22 mouse cellular contexts compared by ENCODE assay signal in genomic region chr7:117571713-117572112, GRCm38 (mm10).
A peak's percentile ranks its signal among the peaks of the same experiment; 100 is the strongest.
DNase-seq lines count a peak whose midpoint lies in the region; ATAC-seq and TF ChIP-seq lines count a peak whose summit lies in the region.
"Had no signal": no experiment of that assay in that cellular context is flagged by ENCODE, and none has a peak within 500 bp of the region (broad histone marks: within the 10 kb centered on the region; RNA-seq: fewer than 3 reads in every experiment).

No protein-coding gene starts in this region.

- 70% methylated on average over 5 of the region's 5 CpGs for WGBS in forebrain, embryonic 12.5 days
- WGBS in forebrain, embryonic 13.5 days, result 46% methylated on average over 5 of the region's 5 CpGs
- 55% methylated on average over 5 of the region's 5 CpGs for WGBS in kidney, embryonic 16.5 days
- WGBS in forebrain, postnatal 0 days, result 25% methylated on average over 5 of the region's 5 CpGs

- no peaks in the 10 kb centered on the region for H3K36me3 ChIP-seq in forebrain, embryonic 12.5 days (replicated peaks)
- H3K36me3 ChIP-seq in forebrain, embryonic 13.5 days (ENCODE audit: poor library complexity, severe bottlenecking), result no peaks in the 10 kb centered on the region
- no peaks in the 10 kb centered on the region for H3K36me3 ChIP-seq in kidney, embryonic 16.5 days (ENCODE audit: insufficient read depth, low read length)
- no peaks in the 10 kb centered on the region for H3K36me3 ChIP-seq in forebrain, postnatal 0 days (ENCODE audit: insufficient read depth)
- H3K36me3 ChIP-seq: embryonic facial prominence, embryonic 13.5 days; heart, embryonic 15.5 days; hindbrain, embryonic 13.5 days; kidney, embryonic 15.5 days; liver, embryonic 12.5 days; midbrain, embryonic 12.5 days had no signal

- 0 out of 2 replicates have a peak overlapping the region, but pooled peaks have one; percentile 13 for H3K27ac ChIP-seq in forebrain, embryonic 12.5 days
- no peak overlapping the region for H3K27ac ChIP-seq in forebrain, embryonic 13.5 days
- no peak overlapping the region for H3K27ac ChIP-seq in kidney, embryonic 16.5 days (ENCODE audit: low read length)
- no peak overlapping the region; the same call in 1 of the 2 replicates for H3K27ac ChIP-seq in forebrain, postnatal 0 days (ENCODE audit: low read depth, low read length)
- H3K27ac ChIP-seq: embryonic facial prominence, embryonic 13.5 days; gastrocnemius, adult 2 months; heart, embryonic 15.5 days; hindbrain, embryonic 13.5 days; kidney, embryonic 15.5 days; liver, embryonic 12.5 days; midbrain, embryonic 12.5 days had no signal

- no peak for ATAC-seq in forebrain, embryonic 12.5 days (ENCODE audit: low FRiP score)
- ATAC-seq in forebrain, embryonic 13.5 days, result no peak; the same call in 1 of the 2 replicates
- no peak for ATAC-seq in kidney, embryonic 16.5 days (ENCODE audit: low FRiP score, low TSS enrichment)
- ATAC-seq in forebrain, postnatal 0 days, result peak; percentile 46
- ATAC-seq: liver, embryonic 12.5 days had no signal

- peaks cover 7% of the 10 kb centered on the region; the same call in 1 of the 2 replicates for H3K4me1 ChIP-seq in forebrain, embryonic 12.5 days
- peaks cover 46% of the 10 kb centered on the region for H3K4me1 ChIP-seq in forebrain, embryonic 13.5 days
- no peaks in the 10 kb centered on the region for H3K4me1 ChIP-seq in kidney, embryonic 16.5 days (ENCODE audit: insufficient read depth, low read length)
- H3K4me1 ChIP-seq in forebrain, postnatal 0 days (ENCODE audit: insufficient read depth), result peaks cover 9% of the 10 kb centered on the region; the same call in 1 of the 2 replicates
- H3K4me1 ChIP-seq: embryonic facial prominence, embryonic 13.5 days; hindbrain, embryonic 13.5 days; liver, embryonic 12.5 days had no signal

- TF ChIP-seq CTCF in forebrain, postnatal 0 days (IDR thresholded peaks at IDR 0.05; ENCODE audit: low read depth), result no peak

- no peak overlapping the region for H3K4me2 ChIP-seq in forebrain, embryonic 12.5 days
- H3K4me2 ChIP-seq in forebrain, embryonic 13.5 days, result no peak overlapping the region
- no peak overlapping the region for H3K4me2 ChIP-seq in kidney, embryonic 16.5 days (replicated peaks; ENCODE audit: low read depth, low read length)
- no peak overlapping the region for H3K4me2 ChIP-seq in forebrain, postnatal 0 days (ENCODE audit: low read depth)
- H3K4me2 ChIP-seq: embryonic facial prominence, embryonic 13.5 days; heart, embryonic 15.5 days; hindbrain, embryonic 13.5 days; kidney, embryonic 15.5 days; liver, embryonic 12.5 days; midbrain, embryonic 12.5 days had no signal

- no peaks in the 10 kb centered on the region for H3K27me3 ChIP-seq in forebrain, embryonic 12.5 days
- H3K27me3 ChIP-seq in forebrain, embryonic 13.5 days, result no peaks in the 10 kb centered on the region
- no peaks in the 10 kb centered on the region for H3K27me3 ChIP-seq in kidney, embryonic 16.5 days (ENCODE audit: insufficient read depth, low read length)
- no peaks in the 10 kb centered on the region for H3K27me3 ChIP-seq in forebrain, postnatal 0 days (ENCODE audit: insufficient read depth, low read length)
- H3K27me3 ChIP-seq: embryonic facial prominence, embryonic 13.5 days; heart, embryonic 15.5 days; hindbrain, embryonic 13.5 days; kidney, embryonic 15.5 days; liver, embryonic 12.5 days had no signal

- H3K9me3 ChIP-seq in forebrain, embryonic 12.5 days, result no peaks in the 10 kb centered on the region
- no peaks in the 10 kb centered on the region for H3K9me3 ChIP-seq in forebrain, embryonic 13.5 days (replicated peaks)
- H3K9me3 ChIP-seq in kidney, embryonic 16.5 days (ENCODE audit: low read length), result no peaks in the 10 kb centered on the region
- no peaks in the 10 kb centered on the region for H3K9me3 ChIP-seq in forebrain, postnatal 0 days (ENCODE audit: low read length)
- H3K9me3 ChIP-seq: embryonic facial prominence, embryonic 13.5 days; heart, embryonic 15.5 days; hindbrain, embryonic 13.5 days; kidney, embryonic 15.5 days; liver, embryonic 12.5 days; midbrain, embryonic 12.5 days had no signal

- H3K4me3 ChIP-seq in forebrain, embryonic 12.5 days (replicated peaks), result no peak overlapping the region
- H3K4me3 ChIP-seq in forebrain, embryonic 13.5 days, result no peak overlapping the region
- H3K4me3 ChIP-seq in kidney, embryonic 16.5 days (ENCODE audit: low read length), result no peak overlapping the region
- H3K4me3 ChIP-seq in forebrain, postnatal 0 days (ENCODE audit: low read depth, low read length), result no peak overlapping the region
- H3K4me3 ChIP-seq: embryonic facial prominence, embryonic 13.5 days; gastrocnemius, adult 2 months; heart, embryonic 15.5 days; hindbrain, embryonic 13.5 days; kidney, embryonic 15.5 days; liver, embryonic 12.5 days; midbrain, embryonic 12.5 days had no signal

- DNase-seq in kidney, adult 9 months, result peak; percentile 78
- peak; percentile 32 for DNase-seq in Muller cell, postnatal 12 days (ENCODE audit: inconsistent ontology term)
- peak; percentile 52 for DNase-seq in forebrain, postnatal 0 days
- no peak for DNase-seq in adrenal gland, postnatal 10 days
- no peak for DNase-seq in spleen, postnatal 36 days (ENCODE audit: low spot score in 2 of 2)
- DNase-seq: cerebellum, adult 2 months; cerebellum, postnatal 25 days; gastrocnemius, adult 2 months; heart, postnatal 36 days; lung, adult 18-20 months; lung, postnatal 10 days; thymus, adult 18-20 months; thymus, postnatal 36 days had no signal

- no peak overlapping the region for H3K9ac ChIP-seq in forebrain, embryonic 12.5 days
- H3K9ac ChIP-seq in forebrain, embryonic 13.5 days, result no peak overlapping the region
- no peak overlapping the region for H3K9ac ChIP-seq in kidney, embryonic 16.5 days (replicated peaks; ENCODE audit: low read length)
- H3K9ac ChIP-seq in forebrain, postnatal 0 days, result no peak overlapping the region
- H3K9ac ChIP-seq: embryonic facial prominence, embryonic 13.5 days; heart, embryonic 15.5 days; hindbrain, embryonic 13.5 days; kidney, embryonic 15.5 days; liver, embryonic 12.5 days; midbrain, embryonic 12.5 days had no signal

Comparison
In these comparisons a context has a peak if more than half of its experiments do, and no peak if none do; other contexts are left out.
1. DNase-seq: peak in kidney, adult 9 months (single experiment), Muller cell, postnatal 12 days (single experiment) and forebrain, postnatal 0 days (single experiment); none in adrenal gland, postnatal 10 days (single experiment) and spleen, postnatal 36 days (0 of 2).